Mouse (Mus musculus): ENCODE results near the gene Fer.

Gene Fer

GRCm38 (mm10) chr17:63864171-63864571 lies 1.3 kb downstream of the Fer start:
- no peak for DNase-seq (ENCODE audit: low spot score in 2 of 2)

- no peak for DNase-seq (ENCODE audit: low spot score in 2 of 2)
Observed at GRCm38 (mm10) chr17:63871773-63872172, 8.9 kb downstream of the Fer start.

- no peak for DNase-seq (ENCODE audit: low spot score in 2 of 2)
Observed at GRCm38 (mm10) chr17:63878889-63879288, 16.0 kb downstream of the Fer start.

GRCm38 (mm10) chr17:63880009-63880408 lies 17.1 kb downstream of the Fer start:
- DNase-seq (ENCODE audit: low spot score in 2 of 2): no peak

GRCm38 (mm10) chr17:63886988-63887387 lies 24.1 kb downstream of the Fer start:
- DNase-seq (ENCODE audit: low spot score in 2 of 2): no peak

GRCm38 (mm10) chr17:63890611-63891010 lies 27.7 kb downstream of the Fer start:
- DNase-seq (ENCODE audit: low spot score in 2 of 2): no peak

- no peak for DNase-seq (ENCODE audit: low spot score in 2 of 2)
Observed at GRCm38 (mm10) chr17:63895829-63896228, 33.0 kb downstream of the Fer start.

GRCm38 (mm10) chr17:63897050-63897449 lies 34.2 kb downstream of the Fer start:
- no peak for DNase-seq (ENCODE audit: low spot score in 2 of 2)

GRCm38 (mm10) chr17:63909297-63909696 lies 46.4 kb downstream of the Fer start:
- no peak for DNase-seq (ENCODE audit: low spot score in 2 of 2)

GRCm38 (mm10) chr17:63921601-63922203 lies 58.8 kb downstream of the Fer start:
- DNase-seq (ENCODE audit: low spot score in 2 of 2): no peak

GRCm38 (mm10) chr17:63925581-63925980 lies 62.7 kb downstream of the Fer start:
- DNase-seq (ENCODE audit: low spot score in 2 of 2): no peak

GRCm38 (mm10) chr17:63930634-63931033 lies 67.8 kb downstream of the Fer start:
- no peak for DNase-seq (ENCODE audit: low spot score in 2 of 2)

- no peak for DNase-seq (ENCODE audit: low spot score in 2 of 2)
Observed at GRCm38 (mm10) chr17:63931556-63931955, 68.7 kb downstream of the Fer start.

GRCm38 (mm10) chr17:63935408-63935807 lies 72.5 kb downstream of the Fer start:
- no peak for DNase-seq (ENCODE audit: low spot score in 2 of 2)

- DNase-seq (ENCODE audit: low spot score in 2 of 2): no peak
Observed at GRCm38 (mm10) chr17:63937886-63938285, 75.0 kb downstream of the Fer start.

- no peak for DNase-seq (ENCODE audit: low spot score in 2 of 2)
Observed at GRCm38 (mm10) chr17:63946772-63947171, 83.9 kb downstream of the Fer start.

- no peak for DNase-seq (ENCODE audit: low spot score in 2 of 2)
Observed at GRCm38 (mm10) chr17:63948811-63949210, 85.9 kb downstream of the Fer start.

GRCm38 (mm10) chr17:63951436-63951835 lies 88.6 kb downstream of the Fer start:
- DNase-seq (ENCODE audit: low spot score in 2 of 2): no peak

- no peak for DNase-seq (ENCODE audit: low spot score in 2 of 2)
Observed at GRCm38 (mm10) chr17:63967091-63967490, 104.2 kb downstream of the Fer start.

- DNase-seq (ENCODE audit: low spot score in 2 of 2): no peak
Observed at GRCm38 (mm10) chr17:63969448-63969847, 106.6 kb downstream of the Fer start.

GRCm38 (mm10) chr17:63970239-63970638 lies 107.4 kb downstream of the Fer start:
- DNase-seq (ENCODE audit: low spot score in 2 of 2): no peak

- DNase-seq (ENCODE audit: low spot score in 2 of 2): no peak
Observed at GRCm38 (mm10) chr17:63970939-63971338, 108.1 kb downstream of the Fer start.

- DNase-seq (ENCODE audit: low spot score in 2 of 2): no peak
Observed at GRCm38 (mm10) chr17:63972181-63972580, 109.3 kb downstream of the Fer start.

GRCm38 (mm10) chr17:63973806-63974205 lies 110.9 kb downstream of the Fer start:
- no peak for DNase-seq (ENCODE audit: low spot score in 2 of 2)

Data from cerebellum, postnatal 4 days (tissue).